Mouse (Mus musculus) kidney, embryonic 15.5 days (tissue): ENCODE data around the gene Tmem179. TPM values are rescaled to one million over a fixed set of nuclear protein-coding genes. Genes with fewer than 3 reads are reported as not detected.
A peak's percentile ranks its signal among the peaks of the same experiment; 100 is the strongest.

Source experiments
- ATAC-seq: fragments of 200-750 bp; cut with Nextera tagmentation; replicated peaks from 2 replicates; pipeline ENCODE4 v1.8.0; 2017; ENCODE audit warnings: moderate TSS enrichment; ENCODE audit not compliant: low FRiP score
- H3K27ac ChIP-seq: fragments of 300-500 bp; sonication (generic); 2 replicates; pipeline ENCODE4 v1.5.1; 2015; ENCODE audit warnings: mild to moderate bottlenecking, inconsistent platforms
- H3K27me3 ChIP-seq: fragments of 300-500 bp; sonication (generic); 2 replicates; pipeline ENCODE4 v1.6.1; 2015; ENCODE audit warnings: inconsistent platforms
- H3K36me3 ChIP-seq: fragments of 300-500 bp; sonication (generic); 2 replicates; pipeline ENCODE4 v1.6.1; 2015; ENCODE audit warnings: inconsistent platforms
- H3K4me1 ChIP-seq: fragments of 300-500 bp; sonication (generic); 2 replicates; pipeline ENCODE4 v1.6.1; 2015; ENCODE audit warnings: inconsistent platforms
- H3K4me2 ChIP-seq: fragments of 300-500 bp; sonication (generic); 2 replicates; pipeline ENCODE4 v1.6.1; 2015; ENCODE audit warnings: moderate library complexity, mild to moderate bottlenecking, inconsistent platforms
- H3K4me3 ChIP-seq: fragments of 300-500 bp; sonication (generic); replicated peaks from 2 replicates; pipeline ENCODE4 v1.5.1; 2015; ENCODE audit warnings: mild to moderate bottlenecking, inconsistent platforms
- H3K9ac ChIP-seq: fragments of 300-500 bp; sonication (generic); 2 replicates; pipeline ENCODE4 v1.6.1; 2015; ENCODE audit warnings: mild to moderate bottlenecking, inconsistent platforms
- H3K9me3 ChIP-seq: fragments of 300-500 bp; sonication (generic); replicated peaks from 2 replicates; pipeline ENCODE4 v1.6.1; 2016; ENCODE audit warnings: inconsistent platforms
- WGBS: fragments of 180-500 bp; shearing (Covaris S2); methylation state at CpG from one replicate; pipeline ENCODE4 v1.1.7; 2015; ENCODE audit warnings: mixed read lengths; 5-methylcytosine and 5-hydroxymethylcytosine counted together
- polyA plus RNA-seq: library from polyadenylated mRNA; unstranded; fragments of >200 nt; fragmentation: Nextera tagmentation; extraction: Ambion mirVana; gene quantifications from 2 replicates; pipeline ENCODE4 v1.2.1, GENCODE M21; 2015

Tmem179 gene
- polyA plus RNA-seq, 1 experiment from 2014 or later = 0.92 TPM

- no peak overlapping the region for H3K4me2 ChIP-seq
- peaks cover 13% of the 10 kb centered on the region; the same call in 1 of the 2 replicates for H3K27me3 ChIP-seq
- 54% methylated on average over 4 of the region's 4 CpGs for WGBS
- H3K36me3 ChIP-seq = no peaks in the 10 kb centered on the region
- H3K4me3 ChIP-seq = no peak overlapping the region
- 0 out of 2 replicates have a peak overlapping the region, but pooled peaks have one; percentile 27 for H3K27ac ChIP-seq
- no peaks in the 10 kb centered on the region for H3K9me3 ChIP-seq
- ATAC-seq = no peak; the same call in 1 of the 2 replicates
- H3K4me1 ChIP-seq = peaks cover 21% of the 10 kb centered on the region
- H3K9ac ChIP-seq = no peak overlapping the region
Observed at GRCm38 (mm10) chr12:112518105-112518504, 1.6 kb upstream of the Tmem179 start.

- Histone ChIP-seq H3K9ac (no peak overlapping the region), H3K4me3 (no peak overlapping the region), H3K27ac (no peak overlapping the region), H3K9me3 (no peaks in the 10 kb centered on the region), H3K4me1 (peaks cover 26% of the 10 kb centered on the region), H3K4me2 (no peak overlapping the region), H3K27me3 (peaks cover 32% of the 10 kb centered on the region), H3K36me3 (no peaks in the 10 kb centered on the region)
- ATAC-seq = no peak
- 57% methylated on average over 3 of the region's 3 CpGs for WGBS
Observed at GRCm38 (mm10) chr12:112514897-112515296, 1.6 kb downstream of the Tmem179 start.

GRCm38 (mm10) chr12:112510733-112511372, 5.7 kb downstream of the Tmem179 start:
- WGBS = 2% methylated on average over 62 of the region's 62 CpGs

GRCm38 (mm10) chr12:112510365-112510732, 6.2 kb downstream of the Tmem179 start:
- H3K4me2 ChIP-seq = peak overlapping the region; percentile 72
- peaks cover 6% of the 10 kb centered on the region; the same call in 1 of the 2 replicates for H3K4me1 ChIP-seq
- peaks cover 53% of the 10 kb centered on the region for H3K27me3 ChIP-seq
- ATAC-seq = no peak
- no peak overlapping the region for H3K27ac ChIP-seq
- WGBS = 23% methylated on average over 7 of the region's 7 CpGs
- no peak overlapping the region for H3K9ac ChIP-seq
- H3K36me3 ChIP-seq = no peaks in the 10 kb centered on the region
- H3K9me3 ChIP-seq = no peaks in the 10 kb centered on the region
- H3K4me3 ChIP-seq = no peak overlapping the region

More at GRCm38 (mm10) chr12:112510733-112511372, 5.7 kb downstream of the Tmem179 start:
- peaks cover 6% of the 10 kb centered on the region; the same call in 1 of the 2 replicates for H3K4me1 ChIP-seq
- H3K9ac ChIP-seq = no peak overlapping the region
- H3K9me3 ChIP-seq = no peaks in the 10 kb centered on the region
- H3K4me2 ChIP-seq = peak overlapping the region; percentile 72
- H3K27me3 ChIP-seq = peaks cover 54% of the 10 kb centered on the region
- peak overlapping the region; percentile 37 for H3K4me3 ChIP-seq
- peak; percentile 79; the same call in 1 of the 2 replicates for ATAC-seq
- H3K27ac ChIP-seq = no peak overlapping the region
- H3K36me3 ChIP-seq = no peaks in the 10 kb centered on the region

GRCm38 (mm10) chr12:112507984-112508383, 8.6 kb downstream of the Tmem179 start:
- no peaks in the 10 kb centered on the region for H3K36me3 ChIP-seq
- H3K27ac ChIP-seq = no peak overlapping the region
- WGBS = 76% methylated on average over 3 of the region's 3 CpGs
- peaks cover 46% of the 10 kb centered on the region for H3K27me3 ChIP-seq
- no peak for ATAC-seq
- H3K9me3 ChIP-seq = no peaks in the 10 kb centered on the region
- peaks cover 8% of the 10 kb centered on the region; the same call in 1 of the 2 replicates for H3K4me1 ChIP-seq
- H3K4me3 ChIP-seq = no peak overlapping the region
- H3K9ac ChIP-seq = no peak overlapping the region
- no peak overlapping the region for H3K4me2 ChIP-seq

GRCm38 (mm10) chr12:112507264-112507663, 9.3 kb downstream of the Tmem179 start:
- peaks cover 43% of the 10 kb centered on the region for H3K27me3 ChIP-seq
- H3K27ac ChIP-seq = no peak overlapping the region
- peaks cover 10% of the 10 kb centered on the region; the same call in 1 of the 2 replicates for H3K4me1 ChIP-seq
- no peaks in the 10 kb centered on the region for H3K36me3 ChIP-seq
- H3K4me3 ChIP-seq = no peak overlapping the region
- WGBS = 43% methylated on average over 4 of the region's 4 CpGs
- no peak overlapping the region for H3K4me2 ChIP-seq
- H3K9me3 ChIP-seq = no peaks in the 10 kb centered on the region
- no peak overlapping the region for H3K9ac ChIP-seq
- ATAC-seq = no peak

GRCm38 (mm10) chr12:112506267-112506666, 10.3 kb downstream of the Tmem179 start:
- H3K9me3 ChIP-seq = no peaks in the 10 kb centered on the region
- no peak overlapping the region for H3K9ac ChIP-seq
- H3K4me2 ChIP-seq = no peak overlapping the region
- H3K27ac ChIP-seq = no peak overlapping the region
- WGBS = 70% methylated on average over 6 of the region's 6 CpGs
- H3K36me3 ChIP-seq = no peaks in the 10 kb centered on the region
- no peak overlapping the region for H3K4me3 ChIP-seq
- peaks cover 36% of the 10 kb centered on the region for H3K27me3 ChIP-seq
- no peak for ATAC-seq
- peaks cover 9% of the 10 kb centered on the region; the same call in 1 of the 2 replicates for H3K4me1 ChIP-seq

- 33% methylated on average over 19 of the region's 19 CpGs for WGBS
- no peak overlapping the region for H3K27ac ChIP-seq
- no peak for ATAC-seq
Observed at GRCm38 (mm10) chr12:112503003-112503771, 13.4 kb downstream of the Tmem179 start.

GRCm38 (mm10) chr12:112498683-112499082, 17.9 kb downstream of the Tmem179 start:
- no peak for ATAC-seq
- H3K27me3 ChIP-seq = peaks cover 20% of the 10 kb centered on the region; the same call in 1 of the 2 replicates
- H3K4me2 ChIP-seq = no peak overlapping the region
- 0 out of 2 replicates have a peak, but pooled peaks cover 4% of the 10 kb centered on the region for H3K4me1 ChIP-seq
- H3K4me3 ChIP-seq = no peak overlapping the region
- H3K36me3 ChIP-seq = no peaks in the 10 kb centered on the region
- H3K27ac ChIP-seq = no peak overlapping the region
- 43% methylated on average over 11 of the region's 11 CpGs for WGBS
- no peaks in the 10 kb centered on the region for H3K9me3 ChIP-seq
- H3K9ac ChIP-seq = no peak overlapping the region

More at GRCm38 (mm10) chr12:112503003-112503771, 13.4 kb downstream of the Tmem179 start:
- Histone ChIP-seq H3K4me3 (no peak overlapping the region), H3K9ac (no peak overlapping the region), H3K4me1 (0 out of 2 replicates have a peak, but pooled peaks cover 4% of the 10 kb centered on the region), H3K27me3 (peaks cover 17% of the 10 kb centered on the region), H3K36me3 (no peaks in the 10 kb centered on the region), H3K4me2 (no peak overlapping the region), H3K9me3 (no peaks in the 10 kb centered on the region)

- H3K27me3 ChIP-seq = peaks cover 20% of the 10 kb centered on the region; the same call in 1 of the 2 replicates
- H3K9ac ChIP-seq = no peak overlapping the region
- 85% methylated on average over 8 of the region's 8 CpGs for WGBS
- H3K9me3 ChIP-seq = no peaks in the 10 kb centered on the region
- H3K27ac ChIP-seq = no peak overlapping the region
- no peak for ATAC-seq
- no peaks in the 10 kb centered on the region for H3K4me1 ChIP-seq
- H3K4me3 ChIP-seq = no peak overlapping the region
- no peak overlapping the region for H3K4me2 ChIP-seq
- H3K36me3 ChIP-seq = no peaks in the 10 kb centered on the region
Observed at GRCm38 (mm10) chr12:112497731-112498130, 18.8 kb downstream of the Tmem179 start.

GRCm38 (mm10) chr12:112496136-112496535, 20.4 kb downstream of the Tmem179 start:
- no peak for ATAC-seq
- Histone ChIP-seq H3K4me2 (no peak overlapping the region), H3K27ac (no peak overlapping the region), H3K4me1 (peaks cover 8% of the 10 kb centered on the region), H3K36me3 (no peaks in the 10 kb centered on the region), H3K27me3 (peaks cover 18% of the 10 kb centered on the region; the same call in 1 of the 2 replicates), H3K9ac (no peak overlapping the region), H3K4me3 (no peak overlapping the region), H3K9me3 (no peaks in the 10 kb centered on the region)
- WGBS = 84% methylated on average over 5 of the region's 5 CpGs

- Histone ChIP-seq H3K4me3 (no peak overlapping the region), H3K4me1 (peaks cover 38% of the 10 kb centered on the region), H3K27me3 (peaks cover 12% of the 10 kb centered on the region; the same call in 1 of the 2 replicates), H3K9ac (0 out of 2 replicates have a peak overlapping the region, but pooled peaks have one; percentile 4), H3K9me3 (no peaks in the 10 kb centered on the region), H3K4me2 (no peak overlapping the region), H3K36me3 (no peaks in the 10 kb centered on the region), H3K27ac (peak overlapping the region; percentile 67)
- peak; percentile 59 for ATAC-seq
- 15% methylated on average over 3 of the region's 3 CpGs for WGBS
Observed at GRCm38 (mm10) chr12:112490444-112490939, 26.1 kb downstream of the Tmem179 start.
